Mouse (Mus musculus) E14TG2a.4 (cell line): ENCODE measurements around the gene Med27.

ENCODE experiments used
- H3K27me3 ChIP-seq: 2 replicates; pipeline ENCODE4 v1.6.1; 2014; ENCODE audit warnings: low read length, control low read depth; ENCODE audit not compliant: insufficient read depth
- H3K36me3 ChIP-seq: 2 replicates; pipeline ENCODE4 v1.6.1; 2014; ENCODE audit warnings: low read length, control low read depth; ENCODE audit not compliant: insufficient read depth
- H3K4me1 ChIP-seq: replicated peaks from 2 replicates; pipeline ENCODE4 v1.6.1; 2014; ENCODE audit warnings: low read depth, low read length, control low read depth
- H3K4me3 ChIP-seq: replicated peaks from 2 replicates; pipeline ENCODE4 v1.5.1; 2014; ENCODE audit warnings: mild to moderate bottlenecking, low read length
- H3K9me3 ChIP-seq: 2 replicates; pipeline ENCODE4 v1.6.1; 2014; ENCODE audit warnings: low read length, control low read depth
- CTCF ChIP-seq: conservative IDR thresholded peaks from 2 replicates; pipeline ENCODE4 v1.5.1; 2014; ENCODE audit warnings: low read length
- NANOG ChIP-seq: IDR thresholded peaks from 2 replicates; pipeline ENCODE4 v1.6.1; 2014; ENCODE audit warnings: borderline replicate concordance, low read length, mixed read lengths
- POU5F1 ChIP-seq: IDR thresholded peaks from 2 replicates; pipeline ENCODE4 v1.6.1; 2014; ENCODE audit warnings: low read length, borderline replicate concordance

Gene Med27

GRCm38 (mm10) chr2:29338396-29338795 is 8.2 kb upstream of the Med27 start:
- H3K4me3 ChIP-seq = no peak overlapping the region
- TF ChIP-seq CTCF = no peak
- no peak for TF ChIP-seq POU5F1
- TF ChIP-seq NANOG = no peak
- H3K36me3 ChIP-seq = no peaks in the 10 kb centered on the region
- peaks cover 9% of the 10 kb centered on the region for H3K9me3 ChIP-seq
- no peaks in the 10 kb centered on the region for H3K27me3 ChIP-seq
- peaks cover 19% of the 10 kb centered on the region for H3K4me1 ChIP-seq

GRCm38 (mm10) chr2:29358696-29359375 is 12.2 kb downstream of the Med27 start:
- peaks cover 36% of the 10 kb centered on the region for H3K4me1 ChIP-seq
- no peak for TF ChIP-seq POU5F1
- no peak; the same call in 1 of the 2 replicates for TF ChIP-seq NANOG
- no peak for TF ChIP-seq CTCF
- H3K27me3 ChIP-seq = no peaks in the 10 kb centered on the region
- no peaks in the 10 kb centered on the region for H3K9me3 ChIP-seq
- H3K36me3 ChIP-seq = peaks cover 40% of the 10 kb centered on the region
- no peak overlapping the region for H3K4me3 ChIP-seq

GRCm38 (mm10) chr2:29360956-29361355 is 14.3 kb downstream of the Med27 start:
- Histone ChIP-seq H3K9me3 (no peaks in the 10 kb centered on the region), H3K27me3 (no peaks in the 10 kb centered on the region), H3K4me3 (no peak overlapping the region), H3K36me3 (peaks cover 30% of the 10 kb centered on the region; the same call in 1 of the 2 replicates), H3K4me1 (peaks cover 24% of the 10 kb centered on the region)
- no peak for TF ChIP-seq CTCF
- TF ChIP-seq NANOG = no peak
- TF ChIP-seq POU5F1 = no peak

- peaks cover 22% of the 10 kb centered on the region for H3K4me1 ChIP-seq
- no peak for TF ChIP-seq CTCF
- TF ChIP-seq NANOG = no peak
- no peak for TF ChIP-seq POU5F1
Observed at GRCm38 (mm10) chr2:29365000-29365695, 18.5 kb downstream of the Med27 start.

GRCm38 (mm10) chr2:29368730-29369129 is 22.1 kb downstream of the Med27 start:
- Histone ChIP-seq H3K27me3 (no peaks in the 10 kb centered on the region), H3K4me1 (peaks cover 20% of the 10 kb centered on the region), H3K9me3 (no peaks in the 10 kb centered on the region), H3K36me3 (peaks cover 14% of the 10 kb centered on the region; the same call in 1 of the 2 replicates), H3K4me3 (no peak overlapping the region)
- TF ChIP-seq CTCF = no peak
- TF ChIP-seq POU5F1 = no peak
- TF ChIP-seq NANOG = no peak

More at GRCm38 (mm10) chr2:29365000-29365695, 18.5 kb downstream of the Med27 start:
- Histone ChIP-seq H3K36me3 (peaks cover 12% of the 10 kb centered on the region; the same call in 1 of the 2 replicates), H3K27me3 (no peaks in the 10 kb centered on the region), H3K9me3 (no peaks in the 10 kb centered on the region), H3K4me3 (no peak overlapping the region)

- TF ChIP-seq CTCF (no peak), POU5F1 (no peak), NANOG (no peak)
- H3K4me3 ChIP-seq = no peak overlapping the region
- H3K9me3 ChIP-seq = no peaks in the 10 kb centered on the region
- H3K36me3 ChIP-seq = peaks cover 6% of the 10 kb centered on the region; the same call in 1 of the 2 replicates
- H3K4me1 ChIP-seq = peaks cover 21% of the 10 kb centered on the region
- H3K27me3 ChIP-seq = no peaks in the 10 kb centered on the region
Observed at GRCm38 (mm10) chr2:29372176-29372575, 25.6 kb downstream of the Med27 start.

- H3K9me3 ChIP-seq = peaks cover 3% of the 10 kb centered on the region; the same call in 1 of the 2 replicates
- TF ChIP-seq POU5F1 (no peak), NANOG (no peak), CTCF (no peak)
Observed at GRCm38 (mm10) chr2:29381683-29382082, 35.1 kb downstream of the Med27 start.

GRCm38 (mm10) chr2:29382583-29382982 is 36.0 kb downstream of the Med27 start:
- peaks cover 15% of the 10 kb centered on the region; the same call in 1 of the 2 replicates for H3K36me3 ChIP-seq
- H3K9me3 ChIP-seq = peaks cover 3% of the 10 kb centered on the region; the same call in 1 of the 2 replicates
- TF ChIP-seq POU5F1 = no peak
- TF ChIP-seq CTCF = no peak
- no peak for TF ChIP-seq NANOG
- peaks cover 5% of the 10 kb centered on the region for H3K4me1 ChIP-seq
- no peak overlapping the region for H3K4me3 ChIP-seq
- no peaks in the 10 kb centered on the region for H3K27me3 ChIP-seq

More at GRCm38 (mm10) chr2:29381683-29382082, 35.1 kb downstream of the Med27 start:
- Histone ChIP-seq H3K27me3 (no peaks in the 10 kb centered on the region), H3K36me3 (peaks cover 15% of the 10 kb centered on the region; the same call in 1 of the 2 replicates), H3K4me1 (peaks cover 9% of the 10 kb centered on the region), H3K4me3 (no peak overlapping the region)
